ENCODE assay signal across 13 mouse cellular contexts in the genomic region with DNA sequence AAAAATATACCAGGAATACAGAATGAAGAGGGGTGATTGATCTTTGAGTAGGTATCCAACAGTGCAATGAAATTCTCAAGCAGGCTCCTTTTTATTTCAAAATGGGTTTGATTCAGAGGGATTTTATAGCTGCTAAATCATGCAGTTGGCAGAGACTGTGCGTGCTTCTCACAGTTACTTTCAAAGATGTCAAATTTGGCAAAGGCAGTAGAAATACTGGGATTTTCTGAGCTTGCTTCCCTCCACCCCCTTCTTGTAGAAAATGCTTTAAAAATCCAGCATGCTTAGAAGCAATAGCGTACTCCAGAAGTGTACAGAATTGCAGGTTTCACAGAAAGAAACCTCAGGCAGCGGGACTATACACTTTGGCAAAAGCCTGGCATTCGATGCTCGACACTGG.
DNase-seq lines count a peak whose midpoint lies in the region; ATAC-seq and TF ChIP-seq lines count a peak whose summit lies in the region.
"Had no signal": no experiment of that assay in that cellular context is flagged by ENCODE, and none has a peak within 500 bp of the region (broad histone marks: within the 10 kb centered on the region; RNA-seq: fewer than 3 reads in every experiment).

No protein-coding gene starts in this region.

- no peaks in the 10 kb centered on the region for H3K36me3 ChIP-seq in lung, embryonic 14.5 days (ENCODE audit: insufficient read depth)
- H3K36me3 ChIP-seq in forebrain, embryonic 16.5 days (ENCODE audit: control insufficient read depth, insufficient read depth) = no peaks in the 10 kb centered on the region

- no peak overlapping the region for H3K4me2 ChIP-seq in lung, embryonic 14.5 days
- H3K4me2 ChIP-seq in forebrain, embryonic 16.5 days (ENCODE audit: low read length) = peak overlapping the region; percentile 16
- H3K4me2 ChIP-seq: liver, embryonic 11.5 days had no signal

- no peak overlapping the region for H3K27ac ChIP-seq in lung, embryonic 14.5 days (ENCODE audit: low read depth)
- H3K27ac ChIP-seq in forebrain, embryonic 16.5 days (ENCODE audit: low read length) = peak overlapping the region; percentile 53
- H3K27ac ChIP-seq: macrophage had no signal

- TF ChIP-seq CTCF in lung, embryonic 14.5 days (IDR thresholded peaks at IDR 0.05; ENCODE audit: low read depth) = no peak

- no peak for ATAC-seq in lung, embryonic 14.5 days (ENCODE audit: insufficient read depth)
- peak; percentile 88 for ATAC-seq in forebrain, embryonic 16.5 days

- H3K27me3 ChIP-seq in lung, embryonic 14.5 days (ENCODE audit: insufficient read depth, low read length) = no peaks in the 10 kb centered on the region
- no peaks in the 10 kb centered on the region for H3K27me3 ChIP-seq in forebrain, embryonic 16.5 days (replicated peaks; ENCODE audit: control insufficient read depth, insufficient read depth, low read length)

- H3K4me3 ChIP-seq in lung, embryonic 14.5 days (ENCODE audit: low read depth, low read length) = no peak overlapping the region
- H3K4me3 ChIP-seq in forebrain, embryonic 16.5 days (replicated peaks; ENCODE audit: low read length) = no peak overlapping the region

- H3K9me3 ChIP-seq in lung, embryonic 14.5 days (ENCODE audit: low read depth, low read length) = no peaks in the 10 kb centered on the region
- no peaks in the 10 kb centered on the region for H3K9me3 ChIP-seq in forebrain, embryonic 16.5 days (ENCODE audit: control insufficient read depth, low read length)

- H3K4me1 ChIP-seq in lung, embryonic 14.5 days (ENCODE audit: insufficient read depth) = no peaks in the 10 kb centered on the region
- H3K4me1 ChIP-seq in forebrain, embryonic 16.5 days (replicated peaks; ENCODE audit: control insufficient read depth, insufficient read depth, low read length) = peaks cover 8% of the 10 kb centered on the region

- H3K9ac ChIP-seq in lung, embryonic 14.5 days = no peak overlapping the region
- 0 out of 2 replicates have a peak overlapping the region, but pooled peaks have one; percentile 35 for H3K9ac ChIP-seq in forebrain, embryonic 16.5 days (replicated peaks; ENCODE audit: low read depth, low read length)

- DNase-seq in lung, embryonic 14.5 days = peak; percentile 37
- no peak for DNase-seq in lung, postnatal 10 days
- DNase-seq in left cerebral cortex, adult 18-20 months (ENCODE audit: low spot score in 2 of 2) = peak; percentile 10 to 27
- DNase-seq in right cerebral cortex, postnatal 10 days (ENCODE audit: low spot score in 2 of 2) = peak; percentile 46 to 72
- no peak for DNase-seq in spleen, adult 12 weeks (ENCODE audit: low spot score)
- DNase-seq in adrenal gland, postnatal 4 days (ENCODE audit: low spot score in 2 of 2) = no peak
- no peak for DNase-seq in cerebellum, adult 11-12 months
- DNase-seq: adrenal gland, postnatal 10 days; cerebellum, adult 9-10 months; kidney, postnatal 10 days had no signal

- 79% methylated on average over 5 of the region's 5 CpGs for WGBS in lung, embryonic 14.5 days
- WGBS in forebrain, embryonic 16.5 days = 36% methylated on average over 5 of the region's 5 CpGs

Comparison
In these comparisons a context has a peak if more than half of its experiments do, and no peak if none do; other contexts are left out.
1. DNase-seq: peak in lung, embryonic 14.5 days (single experiment), left cerebral cortex, adult 18-20 months (2 of 2) and right cerebral cortex, postnatal 10 days (2 of 2); none in lung, postnatal 10 days (single experiment), spleen, adult 12 weeks (single experiment), adrenal gland, postnatal 4 days (0 of 2) and cerebellum, adult 11-12 months (single experiment).